Mouse (Mus musculus): ENCODE results near the gene Slc23a3. TPM values are rescaled to one million over a fixed set of nuclear protein-coding genes. Genes with fewer than 3 reads are reported as not detected.

Gene Slc23a3
- polyA plus RNA-seq, 1 experiment, result not detected

GRCm38 (mm10) chr1:75136730-75137129 lies 3.0 kb upstream of the Slc23a3 start:
- Histone ChIP-seq H3K27ac (ENCODE audit: control insufficient read depth, insufficient read depth, low read depth, low read length) (no peak overlapping the region), H3K36me3 (ENCODE audit: control insufficient read depth, insufficient read depth, low read length) (no peaks in the 10 kb centered on the region), H3K4me1 (ENCODE audit: control insufficient read depth, insufficient read depth, low read length) (peaks cover 4% of the 10 kb centered on the region), H3K27me3 (ENCODE audit: control insufficient read depth, insufficient read depth, low read length) (no peaks in the 10 kb centered on the region), H3K4me3 (ENCODE audit: control insufficient read depth, low read depth, low read length) (no peak overlapping the region)
- TF ChIP-seq POLR2A (IDR thresholded peaks at IDR 0.05; ENCODE audit: control insufficient read depth, low read depth, low read length), result no peak

- Histone ChIP-seq H3K4me1 (ENCODE audit: control insufficient read depth, insufficient read depth, low read length) (peaks cover 4% of the 10 kb centered on the region), H3K27ac (ENCODE audit: control insufficient read depth, insufficient read depth, low read depth, low read length) (no peak overlapping the region), H3K36me3 (ENCODE audit: control insufficient read depth, insufficient read depth, low read length) (no peaks in the 10 kb centered on the region), H3K4me3 (ENCODE audit: control insufficient read depth, low read depth, low read length) (no peak overlapping the region), H3K27me3 (ENCODE audit: control insufficient read depth, insufficient read depth, low read length) (no peaks in the 10 kb centered on the region)
- TF ChIP-seq CTCF (IDR thresholded peaks at IDR 0.05; ENCODE audit: control insufficient read depth, insufficient read depth, insufficient replicate concordance, low read depth, low read length) (no peak), POLR2A (IDR thresholded peaks at IDR 0.05; ENCODE audit: control insufficient read depth, low read depth, low read length) (no peak)
Measured at GRCm38 (mm10) chr1:75136293-75136692, 2.6 kb upstream of the Slc23a3 start.

- TF ChIP-seq CTCF (IDR thresholded peaks at IDR 0.05; ENCODE audit: control insufficient read depth, insufficient read depth, insufficient replicate concordance, low read depth, low read length) (no peak), POLR2A (IDR thresholded peaks at IDR 0.05; ENCODE audit: control insufficient read depth, low read depth, low read length) (no peak)
- no peaks in the 10 kb centered on the region for H3K36me3 ChIP-seq (ENCODE audit: control insufficient read depth, insufficient read depth, low read length)
- no peak overlapping the region for H3K4me3 ChIP-seq (ENCODE audit: control insufficient read depth, low read depth, low read length)
- no peaks in the 10 kb centered on the region; the same call in 1 of the 2 replicates for H3K4me1 ChIP-seq (ENCODE audit: control insufficient read depth, insufficient read depth, low read length)
- H3K27ac ChIP-seq (ENCODE audit: control insufficient read depth, insufficient read depth, low read depth, low read length), result no peak overlapping the region
- no peaks in the 10 kb centered on the region for H3K27me3 ChIP-seq (ENCODE audit: control insufficient read depth, insufficient read depth, low read length)
Measured at GRCm38 (mm10) chr1:75128641-75129040, 5.0 kb downstream of the Slc23a3 start.

GRCm38 (mm10) chr1:75125418-75125817 lies 8.3 kb downstream of the Slc23a3 start:
- H3K4me3 ChIP-seq (ENCODE audit: control insufficient read depth, low read depth, low read length), result no peak overlapping the region; the same call in 1 of the 2 replicates
- no peaks in the 10 kb centered on the region; the same call in 1 of the 2 replicates for H3K4me1 ChIP-seq (ENCODE audit: control insufficient read depth, insufficient read depth, low read length)
- H3K36me3 ChIP-seq (ENCODE audit: control insufficient read depth, insufficient read depth, low read length), result no peaks in the 10 kb centered on the region
- H3K27me3 ChIP-seq (ENCODE audit: control insufficient read depth, insufficient read depth, low read length), result no peaks in the 10 kb centered on the region
- TF ChIP-seq CTCF (IDR thresholded peaks at IDR 0.05; ENCODE audit: control insufficient read depth, insufficient read depth, insufficient replicate concordance, low read depth, low read length) (no peak), POLR2A (IDR thresholded peaks at IDR 0.05; ENCODE audit: control insufficient read depth, low read depth, low read length) (no peak)
- 0 out of 2 replicates have a peak overlapping the region, but pooled peaks have one; percentile 3 for H3K27ac ChIP-seq (ENCODE audit: control insufficient read depth, insufficient read depth, low read depth, low read length)

- TF ChIP-seq CTCF (IDR thresholded peaks at IDR 0.05; ENCODE audit: control insufficient read depth, insufficient read depth, insufficient replicate concordance, low read depth, low read length) (peak; percentile 76; the same call in 1 of the 2 replicates), POLR2A (IDR thresholded peaks at IDR 0.05; ENCODE audit: control insufficient read depth, low read depth, low read length) (peak; percentile 78)
- peak within 1 kb of the TSS; percentile 93 for H3K4me3 ChIP-seq (ENCODE audit: control insufficient read depth, low read depth, low read length)
- no peaks in the 10 kb centered on the region for H3K36me3 ChIP-seq (ENCODE audit: control insufficient read depth, insufficient read depth, low read length)
Measured at GRCm38 (mm10) chr1:75124346-75125321, 9.1 kb downstream of the Slc23a3 start, which contains the start of gene Nhej1. Nhej1 (minus strand) TSS chr1:75125200.

GRCm38 (mm10) chr1:75122211-75122610 lies 11.5 kb downstream of the Slc23a3 start:
- Histone ChIP-seq H3K36me3 (ENCODE audit: control insufficient read depth, insufficient read depth, low read length) (no peaks in the 10 kb centered on the region), H3K4me1 (ENCODE audit: control insufficient read depth, insufficient read depth, low read length) (no peaks in the 10 kb centered on the region; the same call in 1 of the 2 replicates), H3K27ac (ENCODE audit: control insufficient read depth, insufficient read depth, low read depth, low read length) (no peak overlapping the region), H3K27me3 (ENCODE audit: control insufficient read depth, insufficient read depth, low read length) (no peaks in the 10 kb centered on the region), H3K4me3 (ENCODE audit: control insufficient read depth, low read depth, low read length) (no peak overlapping the region)
- TF ChIP-seq CTCF (IDR thresholded peaks at IDR 0.05; ENCODE audit: control insufficient read depth, insufficient read depth, insufficient replicate concordance, low read depth, low read length) (no peak), POLR2A (IDR thresholded peaks at IDR 0.05; ENCODE audit: control insufficient read depth, low read depth, low read length) (no peak)

More at GRCm38 (mm10) chr1:75124346-75125321, 9.1 kb downstream of the Slc23a3 start, which contains the start of gene Nhej1:
- H3K27ac ChIP-seq (ENCODE audit: control insufficient read depth, insufficient read depth, low read depth, low read length), result peak within 1 kb of the TSS; percentile 89
- H3K4me1 ChIP-seq (ENCODE audit: control insufficient read depth, insufficient read depth, low read length), result no peaks in the 10 kb centered on the region; the same call in 1 of the 2 replicates
- no peaks in the 10 kb centered on the region for H3K27me3 ChIP-seq (ENCODE audit: control insufficient read depth, insufficient read depth, low read length)

Other genes starting within 250 kb of the Slc23a3 start
- gene Fev, start 248.5 kb downstream of the Slc23a3 start, polyA plus RNA-seq (2012; rRNA removed), result 2.4 and 3.1 TPM in 2 replicates
- 1.8 and 2.0 TPM in 2 replicates for gene Cryba2, start 240.7 kb downstream of the Slc23a3 start, polyA plus RNA-seq (2012; rRNA removed)
- gene Cfap65, start 198.3 kb downstream of the Slc23a3 start, polyA plus RNA-seq (2012; rRNA removed), result 204 and 212 TPM in 2 replicates
- gene Ihh, start 182.2 kb downstream of the Slc23a3 start, polyA plus RNA-seq (2012; rRNA removed), result 0.43 and 0.94 TPM in 2 replicates
- 7.7 and 7.9 TPM in 2 replicates for gene Nhej1, start 8.7 kb downstream of the Slc23a3 start, polyA plus RNA-seq (2012; rRNA removed)
- gene Cnppd1, start 8.8 kb upstream of the Slc23a3 start, polyA plus RNA-seq (2012; rRNA removed), result 43.5 and 44.3 TPM in 2 replicates
- 211 and 215 TPM in 2 replicates for gene Retreg2, start 8.9 kb upstream of the Slc23a3 start, polyA plus RNA-seq (2012; rRNA removed)
- gene Zfand2b, start 34.8 kb upstream of the Slc23a3 start, polyA plus RNA-seq (2012; rRNA removed), result 7.1 and 7.4 TPM in 2 replicates
- 34.2 and 36.6 TPM in 2 replicates for gene Abcb6, start 46.5 kb upstream of the Slc23a3 start, polyA plus RNA-seq (2012; rRNA removed)
- gene Ankzf1, start 58.3 kb upstream of the Slc23a3 start, polyA plus RNA-seq (2012; rRNA removed), result 5.4 and 6.2 TPM in 2 replicates
- 529 TPM in 2 replicates for gene Atg9a, start 58.3 kb upstream of the Slc23a3 start, polyA plus RNA-seq (2012; rRNA removed)
- gene Glb1l, start 76.9 kb upstream of the Slc23a3 start, polyA plus RNA-seq (2012; rRNA removed), result 117 and 129 TPM in 2 replicates
- gene Stk16, start 76.9 kb upstream of the Slc23a3 start, polyA plus RNA-seq (2012; rRNA removed), result 205 and 207 TPM in 2 replicates
- 163 and 204 TPM in 2 replicates for gene Tuba4a, start 86.0 kb upstream of the Slc23a3 start, polyA plus RNA-seq (2012; rRNA removed)
- gene A630095N17Rik, start 98.2 kb upstream of the Slc23a3 start, polyA plus RNA-seq (2012; rRNA removed), result 10.2 and 12.7 TPM in 2 replicates
- 298 and 299 TPM in 2 replicates for gene Dnajb2, start 102.5 kb upstream of the Slc23a3 start, polyA plus RNA-seq (2012; rRNA removed)
- gene Ptprn, start 130.6 kb upstream of the Slc23a3 start, polyA plus RNA-seq (2012; rRNA removed), result 0.41 and 0.49 TPM in 2 replicates
- gene Resp18, start 144.5 kb upstream of the Slc23a3 start, polyA plus RNA-seq (2012; rRNA removed), result 0.20 TPM in 1 of 2 replicates, not detected in the other
- gene Dnpep, start 184.1 kb upstream of the Slc23a3 start, polyA plus RNA-seq (2012; rRNA removed), result 158 and 175 TPM in 2 replicates
- 3.6 and 9.8 TPM in 2 replicates for gene Des, start 226.4 kb upstream of the Slc23a3 start, polyA plus RNA-seq (2012; rRNA removed)
- gene Speg, start 241.4 kb upstream of the Slc23a3 start, polyA plus RNA-seq (2012; rRNA removed), result 1.4 and 5.8 TPM in 2 replicates

Data from testis, adult 2 months (tissue).